Mouse (Mus musculus) bone marrow, adult 2 months (tissue): ENCODE results near the gene Prpf38b.

ENCODE experiments used
- CTCF ChIP-seq: fragments of 200-500 bp; IDR thresholded peaks from 2 replicates; pipeline ENCODE4 v1.5.1; 2011; ENCODE audit warnings: low read length, control low read depth; ENCODE audit not compliant: control insufficient read depth, insufficient read depth
- POLR2A ChIP-seq: fragments of 200-500 bp; IDR thresholded peaks from 2 replicates; pipeline ENCODE4 v1.6.1; 2011; ENCODE audit warnings: low read depth, mild to moderate bottlenecking, control low read depth, low read length, borderline replicate concordance; ENCODE audit not compliant: control insufficient read depth

DNA sequence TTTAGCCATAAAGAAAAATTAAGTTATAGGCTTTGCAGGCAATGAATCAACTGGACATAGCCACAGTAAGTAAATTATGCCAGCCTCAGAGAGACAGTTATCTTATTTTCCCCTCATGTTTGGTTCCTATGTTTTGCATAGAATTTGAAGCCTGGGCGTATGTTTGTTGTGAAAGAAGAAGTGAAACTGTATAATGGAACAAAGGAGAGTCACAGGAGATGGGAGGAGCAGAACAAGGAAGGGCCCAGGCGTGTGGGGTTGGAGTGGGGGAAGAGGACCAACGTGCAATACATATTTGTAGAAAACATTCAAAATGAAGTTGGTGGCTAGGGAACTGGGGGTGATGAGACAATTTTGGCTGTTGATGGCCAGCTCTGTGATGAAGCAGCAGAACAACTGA is 11.4 kb downstream of the Prpf38b start:
- TF ChIP-seq CTCF (no peak), POLR2A (no peak)
